Mouse (Mus musculus): ENCODE data around the gene Mid1ip1. TPM values are rescaled to one million over a fixed set of nuclear protein-coding genes. Genes with fewer than 3 reads are reported as not detected.

Gene Mid1ip1
- polyA plus RNA-seq, 1 experiment from 2014 or later = 243 TPM

DNA sequence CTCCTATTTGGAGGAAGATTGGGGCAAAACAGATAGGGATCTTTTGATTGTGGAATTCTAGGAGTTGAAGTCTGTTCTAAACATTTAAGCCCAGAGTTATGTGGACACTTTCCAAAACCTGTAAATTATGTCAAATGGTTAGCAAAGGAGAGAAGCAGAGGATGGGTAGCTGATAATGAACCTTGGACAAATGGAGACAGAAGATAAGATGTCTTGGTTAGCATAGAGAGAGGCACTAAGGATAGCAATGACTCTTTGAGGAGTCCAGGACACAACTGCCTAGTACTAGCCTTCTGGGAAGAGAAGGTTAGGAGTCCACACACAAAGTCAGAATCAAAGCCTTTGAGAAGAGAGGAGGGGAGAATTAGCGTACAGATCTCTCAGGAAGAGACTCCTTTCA lies 20.1 kb downstream of the Mid1ip1 start:
- H3K27me3 ChIP-seq (replicated peaks; ENCODE audit: insufficient read depth, low read length) = no peaks in the 10 kb centered on the region
- no peaks in the 10 kb centered on the region for H3K9me3 ChIP-seq (ENCODE audit: low read length)
- H3K36me3 ChIP-seq (ENCODE audit: insufficient read depth, low read length) = no peaks in the 10 kb centered on the region
- H3K27ac ChIP-seq (ENCODE audit: low read length) = no peak overlapping the region
- TF ChIP-seq EP300 (IDR thresholded peaks at IDR 0.05) (no peak), CTCF (IDR thresholded peaks at IDR 0.05) (no peak)
- no peak overlapping the region for H3K4me2 ChIP-seq (replicated peaks; ENCODE audit: low read depth, low read length)
- no peaks in the 10 kb centered on the region for H3K4me1 ChIP-seq (ENCODE audit: insufficient read depth, low read depth, low read length)
- 83% methylated on average over 1 of the region's 1 CpGs for WGBS
- no peak overlapping the region for H3K9ac ChIP-seq (replicated peaks; ENCODE audit: low read depth)
- ATAC-seq (no peak), DNase-seq (ENCODE audit: low spot score) (no peak)
- H3K4me3 ChIP-seq (ENCODE audit: low read depth, low read length) = no peak overlapping the region

DNA sequence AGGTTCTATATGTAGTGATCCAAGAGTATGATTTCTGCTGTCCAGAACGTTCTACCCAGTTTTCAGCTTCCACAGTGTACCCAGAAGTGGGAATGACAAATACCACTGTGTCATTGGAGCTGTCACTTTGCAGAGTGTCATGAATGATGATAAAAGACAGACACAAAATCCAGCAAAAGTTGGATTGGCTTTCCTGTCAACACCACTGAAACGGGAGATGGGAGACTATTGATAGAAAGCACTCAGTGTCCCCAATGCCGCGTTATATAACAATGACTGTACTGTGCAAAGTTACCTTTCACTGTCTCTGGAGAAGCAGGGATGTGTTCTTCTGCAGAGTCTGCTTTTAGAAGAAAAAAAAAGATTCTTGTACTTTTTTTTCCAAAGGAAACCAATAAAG lies 44.1 kb downstream of the Mid1ip1 start:
- H3K9ac ChIP-seq (replicated peaks; ENCODE audit: low read depth) = no peak overlapping the region
- H3K27me3 ChIP-seq (replicated peaks; ENCODE audit: insufficient read depth, low read length) = no peaks in the 10 kb centered on the region
- 59% methylated on average over 4 of the region's 4 CpGs for WGBS
- no peaks in the 10 kb centered on the region for H3K36me3 ChIP-seq (ENCODE audit: insufficient read depth, low read length)
- no peak overlapping the region for H3K4me2 ChIP-seq (replicated peaks; ENCODE audit: low read depth, low read length)
- DNase-seq (ENCODE audit: low spot score) (no peak), ATAC-seq (no peak)
- no peak for TF ChIP-seq CTCF (IDR thresholded peaks at IDR 0.05)
- no peaks in the 10 kb centered on the region for H3K9me3 ChIP-seq (ENCODE audit: low read length)
- no peaks in the 10 kb centered on the region for H3K4me1 ChIP-seq (ENCODE audit: insufficient read depth, low read depth, low read length)
- no peak overlapping the region for H3K27ac ChIP-seq (ENCODE audit: low read length)
- no peak overlapping the region for H3K4me3 ChIP-seq (ENCODE audit: low read depth, low read length)

DNA sequence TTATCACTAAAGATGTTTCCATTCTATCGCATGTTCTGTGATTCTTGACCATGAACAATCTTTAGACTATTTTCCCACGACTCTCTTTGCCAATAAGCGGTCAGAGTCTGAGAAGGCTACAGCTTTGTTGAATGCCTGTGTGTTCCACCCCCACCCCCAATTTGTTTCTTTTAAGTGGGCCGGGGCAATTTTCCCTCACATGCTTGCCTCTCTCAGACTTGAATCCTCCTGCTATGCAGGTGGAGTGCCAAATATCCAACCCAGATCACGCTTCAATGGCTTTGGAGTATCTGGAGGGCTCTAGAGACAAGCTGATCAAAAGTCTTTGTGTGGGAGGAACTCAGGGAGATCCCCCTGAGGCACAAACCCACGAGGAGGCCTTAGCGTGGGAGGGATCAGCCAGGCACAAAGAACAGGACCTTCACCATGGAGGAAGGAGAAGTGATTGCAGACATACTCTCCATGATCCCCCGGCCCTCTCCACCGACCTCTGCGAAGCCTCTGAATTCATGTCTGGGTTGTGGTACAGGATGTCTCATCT lies 48.7 kb downstream of the Mid1ip1 start:
- ATAC-seq = no peak
- TF ChIP-seq CTCF (IDR thresholded peaks at IDR 0.05) (no peak), EP300 (IDR thresholded peaks at IDR 0.05) (no peak)
- H3K4me1 ChIP-seq (ENCODE audit: insufficient read depth, low read depth, low read length) = no peaks in the 10 kb centered on the region
- no peaks in the 10 kb centered on the region for H3K27me3 ChIP-seq (replicated peaks; ENCODE audit: insufficient read depth, low read length)
- H3K4me2 ChIP-seq (replicated peaks; ENCODE audit: low read depth, low read length) = no peak overlapping the region
- H3K36me3 ChIP-seq (ENCODE audit: insufficient read depth, low read length) = no peaks in the 10 kb centered on the region
- H3K4me3 ChIP-seq (ENCODE audit: low read depth, low read length) = no peak overlapping the region
- no peak for DNase-seq (ENCODE audit: low spot score)
- no peak overlapping the region for H3K9ac ChIP-seq (replicated peaks; ENCODE audit: low read depth)
- WGBS = 56% methylated on average over 10 of the region's 10 CpGs
- H3K9me3 ChIP-seq (ENCODE audit: low read length) = no peaks in the 10 kb centered on the region
- H3K27ac ChIP-seq (ENCODE audit: low read length) = no peak overlapping the region

Other genes with a start within 250 kb of the Mid1ip1 start
- gene Tspan7, start 229.9 kb upstream of the Mid1ip1 start, polyA plus RNA-seq (2015; fragmentation: Nextera tagmentation; extraction: Ambion mirVana) = 504 and 549 TPM in 2 replicates